Mouse (Mus musculus) MEL-GATA-1-ER (cell line): ENCODE results near the gene Wnk1.
"Not testable (repeated sequence)": the region's sequence is repeated elsewhere in the genome, so short reads cannot be mapped to it uniquely, and the experiment has no call there.

Experiments
- DNase-seq: peaks from one replicate; pipeline ENCODE4 v3.0.0-alpha.2; 2012; ENCODE audit warnings: low read depth; ENCODE audit errors: extremely low read depth

The Wnk1 gene

GRCm38 (mm10) chr6:120038366-120039255 lies at the start of gene Wnk1:
Gene Wnk1, minus strand, starts transcription at chr6:120038672.
- DNase-seq = peak; percentile 96

- DNase-seq = not testable (repeated sequence)
Observed at GRCm38 (mm10) chr6:120087041-120087440, 48.6 kb upstream of the Wnk1 start.

DNA sequence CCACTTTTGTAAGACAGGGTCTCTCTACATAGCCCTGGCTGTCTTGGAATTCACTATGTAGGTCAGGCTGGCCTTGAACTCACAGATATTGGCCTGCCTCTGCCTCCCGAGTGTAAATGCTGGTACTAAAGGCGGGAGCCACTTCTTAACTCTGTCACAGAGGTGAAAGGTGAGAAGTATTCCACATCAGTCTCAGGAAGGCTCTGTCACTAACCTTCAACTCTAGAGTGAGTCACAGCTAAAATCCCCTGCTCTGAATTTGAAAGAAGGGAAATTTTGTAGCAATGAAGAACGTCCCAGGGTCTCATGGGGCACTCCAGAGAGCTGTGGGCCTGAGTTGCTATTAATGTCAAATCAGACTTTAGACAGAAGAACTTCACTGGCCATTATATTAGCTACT lies 47.4 kb upstream of the Wnk1 start:
- DNase-seq = no peak

GRCm38 (mm10) chr6:120084983-120085382 lies 46.5 kb upstream of the Wnk1 start:
- DNase-seq = no peak

DNA sequence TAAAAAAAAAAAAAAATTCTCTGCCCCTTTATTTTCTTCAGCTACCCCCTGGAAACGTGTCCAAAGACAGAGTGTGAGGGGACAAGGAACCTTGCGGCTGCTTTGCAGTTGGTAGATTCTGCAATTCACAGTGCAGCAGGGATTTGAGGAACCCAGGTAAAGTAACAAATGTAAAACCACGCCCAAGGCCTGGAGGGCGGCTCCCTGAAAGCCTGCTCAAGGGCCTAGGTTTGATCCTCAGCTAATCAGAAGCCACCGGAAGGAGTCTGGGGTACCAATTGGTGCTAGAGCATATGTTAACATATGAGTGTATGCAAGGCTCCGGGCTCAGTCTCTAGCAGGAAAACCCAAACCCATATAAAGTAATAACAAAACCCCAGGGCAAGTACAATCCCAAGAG lies 45.0 kb upstream of the Wnk1 start:
- DNase-seq = no peak

DNA sequence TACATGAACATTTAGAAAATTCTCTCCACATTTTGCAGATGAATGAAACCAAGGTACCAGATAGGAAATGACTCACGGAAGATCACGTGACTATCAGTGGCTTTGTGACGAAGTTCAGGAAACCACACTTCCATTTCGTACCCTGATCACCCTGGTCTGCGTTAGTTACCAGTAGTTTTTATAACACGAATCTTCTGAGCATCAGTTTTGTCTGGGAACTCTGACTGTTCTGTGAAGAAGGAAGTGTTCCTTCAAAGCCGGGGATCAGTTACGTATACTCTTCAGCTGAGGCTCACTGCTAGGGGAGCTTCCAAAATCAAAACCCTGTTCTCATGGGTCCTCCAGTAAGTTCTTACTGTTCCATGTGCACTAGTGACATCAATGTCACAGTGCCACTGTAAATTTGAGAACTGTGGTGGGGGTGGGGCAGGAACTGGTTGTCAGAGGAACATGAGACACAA lies 44.5 kb upstream of the Wnk1 start:
- peak; percentile 26 for DNase-seq

- no peak for DNase-seq
Observed at GRCm38 (mm10) chr6:120082251-120082950, 43.9 kb upstream of the Wnk1 start.

DNA sequence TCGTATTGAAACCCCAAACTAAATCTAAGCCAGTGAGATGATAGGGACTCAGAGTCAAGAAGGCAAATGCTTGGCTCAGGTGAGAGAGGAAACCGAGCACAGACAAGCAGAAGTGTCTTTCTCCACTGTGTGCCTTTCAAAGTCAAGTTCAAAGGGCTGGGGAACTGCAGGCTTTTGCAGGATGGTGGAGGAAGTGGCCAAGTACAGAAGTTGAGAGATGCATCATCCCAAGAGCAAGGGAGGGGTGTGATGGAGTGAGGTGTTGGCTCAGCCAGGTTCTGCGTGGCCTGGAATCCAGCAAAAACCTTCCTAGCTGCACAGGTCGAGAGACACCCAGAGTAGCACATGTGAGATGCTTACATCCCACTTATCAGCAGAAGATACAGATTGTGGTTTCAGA lies 43.0 kb upstream of the Wnk1 start:
- DNase-seq = no peak

GRCm38 (mm10) chr6:120079547-120079946 lies 41.1 kb upstream of the Wnk1 start:
- no peak for DNase-seq

- DNase-seq = no peak
Observed at GRCm38 (mm10) chr6:120076619-120077450, 38.4 kb upstream of the Wnk1 start.

GRCm38 (mm10) chr6:120072630-120073029 lies 34.2 kb upstream of the Wnk1 start:
- DNase-seq = no peak

GRCm38 (mm10) chr6:120069546-120069945 lies 31.1 kb upstream of the Wnk1 start:
- no peak for DNase-seq

- no peak for DNase-seq
Observed at GRCm38 (mm10) chr6:120065552-120066177, 27.2 kb upstream of the Wnk1 start.

GRCm38 (mm10) chr6:120064627-120065026 lies 26.2 kb upstream of the Wnk1 start:
- DNase-seq = no peak

DNA sequence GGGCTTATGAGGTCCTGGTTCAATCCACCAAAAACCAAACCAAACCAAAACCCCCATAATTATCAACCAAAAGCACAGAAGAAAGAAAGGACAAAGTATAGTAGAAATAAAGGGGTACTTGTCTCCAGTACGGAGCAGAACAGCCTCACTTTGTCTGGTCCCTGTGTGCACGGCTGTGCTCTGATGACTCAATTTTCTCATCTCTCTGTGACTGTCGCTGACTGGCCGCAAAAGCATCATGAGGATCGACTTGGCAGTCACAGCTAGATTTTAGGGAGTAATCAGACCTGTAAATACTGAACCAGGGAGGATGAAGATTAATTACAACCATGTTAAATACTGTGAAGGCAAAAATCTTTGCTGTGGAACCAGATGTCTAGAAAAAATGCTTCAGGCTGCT lies 24.5 kb upstream of the Wnk1 start:
- DNase-seq = no peak

DNA sequence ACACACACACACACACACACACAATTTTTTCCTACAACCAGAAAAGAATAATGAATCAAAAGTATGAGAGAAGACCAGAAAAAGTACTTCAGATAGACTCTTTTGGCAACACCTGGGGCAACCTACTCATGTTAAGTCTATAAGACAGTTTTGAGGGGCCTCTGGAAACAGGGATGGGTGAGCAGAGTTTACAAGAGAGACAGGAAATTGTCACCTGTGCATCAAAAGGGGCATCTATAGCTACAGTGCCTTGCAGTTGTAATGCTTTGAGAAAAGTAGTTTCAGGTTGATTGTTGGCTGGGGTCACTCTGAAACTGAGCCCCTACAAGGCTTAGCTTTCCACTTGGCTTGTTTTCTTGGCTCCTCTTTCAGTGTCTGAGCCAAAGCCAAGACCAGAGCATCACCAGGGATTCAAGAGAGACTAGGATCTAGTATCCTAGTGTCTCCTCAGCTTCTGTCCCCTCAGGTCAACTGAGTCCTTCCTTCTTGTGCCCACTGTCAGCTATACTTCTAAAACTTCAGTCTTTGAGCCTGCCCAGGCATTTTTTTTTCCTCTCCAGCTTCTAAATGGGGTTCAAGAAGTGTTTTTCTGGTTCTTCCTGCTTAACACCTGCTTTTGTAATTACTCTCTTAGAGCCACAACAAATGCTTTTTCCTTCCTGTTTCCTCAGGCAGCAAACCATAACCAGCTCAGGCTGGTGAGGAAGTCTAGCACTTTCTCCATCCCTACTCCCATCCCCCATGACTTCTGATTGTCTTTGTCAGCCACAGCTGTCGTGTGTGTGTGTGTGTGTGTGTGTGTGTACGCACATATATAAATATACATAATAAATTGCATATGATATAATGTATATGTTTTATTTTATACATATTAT lies 17.4 kb upstream of the Wnk1 start:
- DNase-seq = no peak

DNA sequence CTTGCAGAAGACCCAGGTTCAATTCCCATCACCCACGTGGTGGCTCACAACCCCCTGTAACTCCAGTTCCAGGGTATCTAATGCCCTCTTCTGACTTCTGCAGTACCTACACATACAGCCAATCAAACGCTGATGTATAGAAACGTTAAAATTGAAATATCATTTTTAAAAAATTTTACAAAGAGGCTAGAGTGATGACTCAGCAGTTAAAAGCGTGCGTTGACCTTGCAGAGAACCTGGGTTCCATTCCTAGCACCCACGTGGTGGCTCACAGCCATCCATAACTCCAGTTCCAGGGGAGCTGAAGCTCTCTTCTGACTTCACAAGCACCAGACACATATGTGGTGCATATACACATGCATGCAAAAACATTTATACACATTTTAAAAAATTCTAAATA lies 15.9 kb upstream of the Wnk1 start:
- no peak for DNase-seq

DNA sequence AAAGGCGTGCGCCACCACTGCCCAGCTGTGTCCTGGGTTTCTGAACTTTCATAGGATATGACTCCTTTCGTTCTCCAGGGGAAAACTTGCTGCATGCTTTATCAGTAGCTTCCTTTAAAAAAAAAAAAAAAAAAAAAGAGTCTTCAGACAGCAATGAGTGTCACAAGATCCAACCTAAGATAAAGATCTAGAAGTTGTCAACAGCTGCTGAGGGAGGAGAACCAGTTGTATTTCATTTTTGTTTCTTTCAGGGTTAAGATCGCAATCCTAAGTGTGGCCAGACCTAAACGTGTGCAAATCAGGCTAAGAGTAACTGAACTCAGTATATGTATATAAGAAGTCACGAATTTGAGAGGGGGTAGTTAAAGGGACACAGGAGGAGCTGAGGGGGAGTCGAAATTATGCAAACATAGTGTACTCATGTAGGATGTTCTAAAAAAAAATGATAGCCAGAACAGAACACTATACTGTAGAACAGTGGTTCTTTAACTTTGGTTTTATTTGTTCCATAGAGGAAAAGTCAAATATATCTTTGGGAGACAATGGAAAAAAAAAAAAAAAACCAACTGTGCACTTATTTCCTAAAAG lies 9.3 kb upstream of the Wnk1 start:
- no peak for DNase-seq

DNA sequence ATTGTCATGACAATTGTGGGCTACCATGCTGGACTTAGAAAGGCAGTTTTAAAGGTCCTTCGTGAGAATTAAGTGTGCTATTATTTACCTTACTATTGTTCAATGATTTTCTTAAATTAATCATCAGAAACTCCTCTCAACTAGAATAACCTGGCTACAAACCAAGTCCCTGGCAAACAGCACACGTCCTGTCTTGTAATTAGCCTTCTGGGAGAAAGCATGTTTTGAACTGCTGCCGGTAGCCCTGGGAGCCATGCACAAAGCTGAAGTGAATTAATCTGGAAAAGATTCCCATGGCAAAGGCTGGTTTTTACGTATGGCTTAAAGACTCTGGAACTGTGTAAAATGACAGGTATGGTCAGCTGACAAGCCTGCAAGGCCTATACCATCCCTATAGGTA lies 6.9 kb upstream of the Wnk1 start:
- DNase-seq = no peak
